Mouse (Mus musculus) forebrain, embryonic 15.5 days (tissue): ENCODE results near the gene Nmt1. TPM values are rescaled to one million over a fixed set of nuclear protein-coding genes. Genes with fewer than 3 reads are reported as not detected.

Experiments
- ATAC-seq: fragments of 200-750 bp; cut with Nextera tagmentation; replicated peaks from 2 replicates; pipeline ENCODE4 v1.8.0; 2017; ENCODE audit warnings: mild to moderate bottlenecking, moderate TSS enrichment, moderate library complexity
- H3K27ac ChIP-seq: fragments of 300-500 bp; sonication (generic); replicated peaks from 2 replicates; pipeline ENCODE4 v1.5.1; 2015; ENCODE audit warnings: mild to moderate bottlenecking, inconsistent platforms
- H3K27me3 ChIP-seq: fragments of 300-500 bp; sonication (generic); 2 replicates; pipeline ENCODE4 v1.6.1; 2015; ENCODE audit warnings: inconsistent platforms
- H3K36me3 ChIP-seq: fragments of 300-500 bp; sonication (generic); 2 replicates; pipeline ENCODE4 v1.6.1; 2015; ENCODE audit warnings: mild to moderate bottlenecking, inconsistent platforms
- H3K4me1 ChIP-seq: fragments of 300-500 bp; sonication (generic); 2 replicates; pipeline ENCODE4 v1.6.1; 2015; ENCODE audit warnings: inconsistent platforms
- H3K4me2 ChIP-seq: fragments of 300-500 bp; sonication (generic); replicated peaks from 2 replicates; pipeline ENCODE4 v1.6.1; 2015; ENCODE audit warnings: mild to moderate bottlenecking, inconsistent platforms
- H3K4me3 ChIP-seq: fragments of 300-500 bp; sonication (generic); 2 replicates; pipeline ENCODE4 v1.5.1; 2015; ENCODE audit warnings: mild to moderate bottlenecking, inconsistent platforms
- H3K9ac ChIP-seq: fragments of 300-500 bp; sonication (generic); replicated peaks from 2 replicates; pipeline ENCODE4 v1.6.1; 2015; ENCODE audit warnings: mild to moderate bottlenecking, inconsistent platforms
- H3K9me3 ChIP-seq: fragments of 300-500 bp; sonication (generic); 2 replicates; pipeline ENCODE4 v1.6.1; 2016; ENCODE audit warnings: inconsistent platforms
- WGBS: fragments of 180-500 bp; shearing (Covaris S2); methylation state at CpG from one replicate; pipeline ENCODE4 v1.1.7; 2015; ENCODE audit warnings: mixed read lengths; 5-methylcytosine and 5-hydroxymethylcytosine counted together
- polyA plus RNA-seq: library from polyadenylated mRNA; unstranded; fragments of >200 nt; fragmentation: Nextera tagmentation; extraction: Ambion mirVana; gene quantifications from 2 replicates; pipeline ENCODE4 v1.2.1, GENCODE M21; 2015

Nmt1 gene
- polyA plus RNA-seq, 1 experiment from 2014 or later, result 41.0 TPM

GRCm38 (mm10) chr11:103105810-103106209 is 77.8 kb downstream of the Nmt1 start:
- Histone ChIP-seq H3K4me2 (no peak overlapping the region), H3K27me3 (peaks cover 10% of the 10 kb centered on the region; the same call in 1 of the 2 replicates), H3K4me3 (no peak overlapping the region), H3K4me1 (peaks cover 22% of the 10 kb centered on the region), H3K9ac (no peak overlapping the region), H3K27ac (no peak overlapping the region), H3K9me3 (no peaks in the 10 kb centered on the region), H3K36me3 (no peaks in the 10 kb centered on the region)
- 80% methylated on average over 6 of the region's 6 CpGs for WGBS
- no peak for ATAC-seq

GRCm38 (mm10) chr11:103106386-103106785 is 78.4 kb downstream of the Nmt1 start:
- WGBS, result 53% methylated on average over 4 of the region's 4 CpGs
- no peaks in the 10 kb centered on the region for H3K36me3 ChIP-seq
- H3K27me3 ChIP-seq, result peaks cover 10% of the 10 kb centered on the region
- no peak overlapping the region for H3K4me2 ChIP-seq
- H3K4me1 ChIP-seq, result peaks cover 16% of the 10 kb centered on the region
- no peak overlapping the region for H3K27ac ChIP-seq
- no peaks in the 10 kb centered on the region for H3K9me3 ChIP-seq
- H3K4me3 ChIP-seq, result no peak overlapping the region
- H3K9ac ChIP-seq, result no peak overlapping the region
- no peak for ATAC-seq

DNA sequence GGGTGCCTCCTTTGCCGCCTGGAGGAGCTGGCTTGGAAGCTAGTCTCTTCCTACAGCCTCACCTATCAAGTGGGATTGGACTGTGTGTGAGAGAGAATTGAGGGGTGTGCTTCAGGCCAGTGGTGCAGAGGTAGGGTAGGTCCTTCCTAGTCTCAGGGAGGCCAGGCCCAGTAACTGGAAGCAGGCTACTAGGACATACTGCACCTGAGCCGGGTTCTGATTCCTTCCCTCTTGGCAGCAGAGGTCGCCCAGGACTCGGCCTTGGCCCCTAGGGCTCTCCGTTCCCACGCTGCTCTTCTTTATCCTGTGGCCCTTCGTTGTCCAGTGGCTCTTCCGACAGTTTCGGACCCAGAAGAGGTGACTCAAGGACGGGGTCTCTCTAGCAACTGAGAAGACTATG is 83.3 kb downstream of the Nmt1 start:
- Histone ChIP-seq H3K27me3 (peaks cover 27% of the 10 kb centered on the region), H3K4me2 (no peak overlapping the region), H3K4me3 (peak overlapping the region; percentile 23; the same call in 1 of the 2 replicates), H3K9ac (no peak overlapping the region), H3K36me3 (no peaks in the 10 kb centered on the region), H3K4me1 (peaks cover 23% of the 10 kb centered on the region), H3K9me3 (no peaks in the 10 kb centered on the region), H3K27ac (no peak overlapping the region)
- WGBS, result 25% methylated on average over 10 of the region's 10 CpGs
- ATAC-seq, result no peak

GRCm38 (mm10) chr11:103111881-103112551 is 84.0 kb downstream of the Nmt1 start:
- Histone ChIP-seq H3K4me2 (peak overlapping the region; percentile 47), H3K9me3 (no peaks in the 10 kb centered on the region), H3K27ac (no peak overlapping the region), H3K9ac (peak overlapping the region; percentile 11), H3K27me3 (peaks cover 27% of the 10 kb centered on the region), H3K36me3 (no peaks in the 10 kb centered on the region), H3K4me3 (peak overlapping the region; percentile 23), H3K4me1 (peaks cover 27% of the 10 kb centered on the region)
- 2% methylated on average over 28 of the region's 28 CpGs for WGBS
- no peak for ATAC-seq

- 0 out of 2 replicates have a peak overlapping the region, but pooled peaks have one; percentile 1 for H3K9ac ChIP-seq
- H3K4me3 ChIP-seq, result peak overlapping the region; percentile 23; the same call in 1 of the 2 replicates
- H3K27ac ChIP-seq, result no peak overlapping the region
- H3K9me3 ChIP-seq, result no peaks in the 10 kb centered on the region
- peak overlapping the region; percentile 47; the same call in 1 of the 2 replicates for H3K4me2 ChIP-seq
- no peak for ATAC-seq
- peaks cover 32% of the 10 kb centered on the region for H3K4me1 ChIP-seq
- peaks cover 27% of the 10 kb centered on the region for H3K27me3 ChIP-seq
- WGBS, result 9% methylated on average over 9 of the region's 9 CpGs
- no peaks in the 10 kb centered on the region for H3K36me3 ChIP-seq
These were observed 84.5 kb downstream of the Nmt1 start for GRCm38 (mm10) chr11:103112552-103112912.

GRCm38 (mm10) chr11:103113005-103113404 is 85.0 kb downstream of the Nmt1 start:
- Histone ChIP-seq H3K4me2 (no peak overlapping the region), H3K36me3 (no peaks in the 10 kb centered on the region), H3K4me3 (no peak overlapping the region), H3K27ac (no peak overlapping the region), H3K9ac (0 out of 2 replicates have a peak overlapping the region, but pooled peaks have one; percentile 1), H3K9me3 (no peaks in the 10 kb centered on the region), H3K27me3 (peaks cover 27% of the 10 kb centered on the region), H3K4me1 (peaks cover 36% of the 10 kb centered on the region)
- 30% methylated on average over 12 of the region's 12 CpGs for WGBS
- no peak for ATAC-seq

DNA sequence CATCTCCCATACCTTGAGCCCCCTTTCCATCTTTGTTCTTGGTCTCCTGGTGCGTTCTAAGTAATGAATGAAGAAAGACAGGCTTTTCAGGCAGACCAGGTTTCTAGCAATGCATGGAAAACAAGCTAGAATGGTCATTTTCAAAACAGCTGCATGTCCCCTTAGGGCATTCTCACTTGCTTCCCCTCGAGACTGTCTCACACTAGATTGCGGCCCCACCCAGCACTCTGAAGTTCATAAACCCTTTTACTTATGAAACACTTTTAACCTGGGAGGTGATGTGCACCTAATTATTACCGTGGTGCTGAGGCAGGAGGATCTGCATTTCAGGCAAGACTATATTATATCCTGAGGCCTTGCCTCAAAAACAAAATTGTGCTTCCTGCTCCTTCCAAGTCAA is 85.8 kb downstream of the Nmt1 start:
- Histone ChIP-seq H3K4me3 (no peak overlapping the region), H3K4me1 (peaks cover 44% of the 10 kb centered on the region), H3K27ac (no peak overlapping the region), H3K9ac (no peak overlapping the region), H3K27me3 (peaks cover 27% of the 10 kb centered on the region), H3K36me3 (no peaks in the 10 kb centered on the region), H3K4me2 (no peak overlapping the region), H3K9me3 (no peaks in the 10 kb centered on the region)
- ATAC-seq, result no peak
- 74% methylated on average over 4 of the region's 4 CpGs for WGBS

- no peak for ATAC-seq
- 83% methylated on average over 11 of the region's 11 CpGs for WGBS
- Histone ChIP-seq H3K27me3 (peaks cover 27% of the 10 kb centered on the region), H3K4me2 (peak overlapping the region; percentile 66), H3K27ac (peak overlapping the region; percentile 97), H3K9me3 (no peaks in the 10 kb centered on the region), H3K4me3 (peak overlapping the region; percentile 69), H3K4me1 (peaks cover 48% of the 10 kb centered on the region), H3K9ac (peak overlapping the region; percentile 96), H3K36me3 (no peaks in the 10 kb centered on the region)
These were observed 86.4 kb downstream of the Nmt1 start for GRCm38 (mm10) chr11:103114270-103114943.

GRCm38 (mm10) chr11:103115163-103116007 is 87.4 kb downstream of the Nmt1 start:
- peak overlapping the region; percentile 96 for H3K9ac ChIP-seq
- peak overlapping the region; percentile 69 for H3K4me3 ChIP-seq
- no peaks in the 10 kb centered on the region for H3K9me3 ChIP-seq
- peak overlapping the region; percentile 97 for H3K27ac ChIP-seq
- peak; percentile 75 for ATAC-seq
- WGBS, result 1% methylated on average over 34 of the region's 34 CpGs
- H3K4me1 ChIP-seq, result peaks cover 51% of the 10 kb centered on the region
- H3K36me3 ChIP-seq, result no peaks in the 10 kb centered on the region
- H3K4me2 ChIP-seq, result peak overlapping the region; percentile 66
- peaks cover 27% of the 10 kb centered on the region for H3K27me3 ChIP-seq

DNA sequence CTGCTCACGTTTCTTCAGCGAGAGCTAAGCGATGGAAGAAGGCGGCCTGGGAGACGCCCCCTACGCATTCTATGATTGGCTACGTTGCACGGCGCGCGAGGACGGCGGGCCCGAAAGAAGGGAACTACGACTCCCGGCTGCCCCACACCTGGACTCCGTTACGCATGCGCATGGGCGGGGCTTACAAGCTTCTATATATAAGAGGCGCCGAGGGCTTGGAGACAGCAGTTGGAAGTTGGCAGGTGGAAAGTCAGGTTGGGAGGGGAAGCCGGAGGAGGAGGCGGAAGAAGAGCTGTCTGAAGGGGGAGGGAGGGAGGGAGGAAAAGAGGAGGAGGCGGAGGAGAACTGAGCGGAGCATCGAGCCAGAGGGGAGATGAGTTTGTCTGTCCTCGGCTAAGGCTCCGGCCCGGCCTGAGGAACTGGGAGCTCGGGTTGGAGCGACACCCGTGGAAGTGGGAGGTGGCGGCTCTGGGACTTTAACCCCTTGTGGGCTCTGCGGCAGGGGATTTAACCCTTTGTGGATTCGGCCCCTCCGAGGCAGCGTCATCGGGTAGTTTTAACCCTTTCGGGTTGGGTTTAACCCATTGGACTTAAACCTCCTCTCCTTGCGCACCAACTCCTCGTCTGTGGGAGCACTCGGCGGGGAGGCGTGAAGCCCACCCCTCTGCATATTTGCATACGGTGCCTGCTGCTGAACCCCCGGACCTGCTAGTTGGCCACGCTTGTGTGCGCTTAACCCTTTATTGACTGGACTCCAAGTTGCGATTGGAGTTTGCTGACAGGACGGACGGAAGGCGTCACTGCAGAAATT is 88.2 kb downstream of the Nmt1 start, which contains the start of gene Hexim1:
Gene Hexim1 (plus strand): TSS at position 224 of the 811 bp plus-strand sequence.
- peaks cover 19% of the 10 kb centered on the region for H3K27me3 ChIP-seq
- peak within 1 kb of the TSS; percentile 97 for H3K27ac ChIP-seq
- under 1% methylated on average over 52 of the region's 53 CpGs for WGBS
- ATAC-seq, result peak; percentile 97
- H3K4me3 ChIP-seq, result peak within 1 kb of the TSS; percentile 69
- no peaks in the 10 kb centered on the region for H3K36me3 ChIP-seq
- H3K4me1 ChIP-seq, result peaks cover 51% of the 10 kb centered on the region
- peak within 1 kb of the TSS; percentile 96 for H3K9ac ChIP-seq
- peak within 1 kb of the TSS; percentile 75 for H3K4me2 ChIP-seq
- no peaks in the 10 kb centered on the region for H3K9me3 ChIP-seq

GRCm38 (mm10) chr11:103116959-103117590 is 89.1 kb downstream of the Nmt1 start:
- no peak; the same call in 1 of the 2 replicates for ATAC-seq

More at GRCm38 (mm10) chr11:103116959-103117590, 89.1 kb downstream of the Nmt1 start:
- WGBS, result 0% methylated on average over 35 of the region's 35 CpGs
- no peaks in the 10 kb centered on the region for H3K36me3 ChIP-seq
- H3K9me3 ChIP-seq, result no peaks in the 10 kb centered on the region
- peak overlapping the region; percentile 49 for H3K9ac ChIP-seq
- H3K4me1 ChIP-seq, result peaks cover 46% of the 10 kb centered on the region
- peak overlapping the region; percentile 75 for H3K4me2 ChIP-seq
- peaks cover 13% of the 10 kb centered on the region; the same call in 1 of the 2 replicates for H3K27me3 ChIP-seq
- H3K27ac ChIP-seq, result peak overlapping the region; percentile 97
- peak overlapping the region; percentile 69 for H3K4me3 ChIP-seq
